Mouse (Mus musculus): ENCODE data around the gene Llph. TPM values are rescaled to one million over a fixed set of nuclear protein-coding genes. Genes with fewer than 3 reads are reported as not detected.

Gene Llph
- polyA plus RNA-seq (2014; fragmentation: Nextera tagmentation; extraction: Ambion mirVana), result 57.6 and 59.0 TPM in 2 replicates

GRCm38 (mm10) chr10:120226871-120227661 is at the start of gene Llph:
Llph (plus strand) TSS chr10:120227070.
- peak within 1 kb of the TSS; percentile 93 for H3K4me2 ChIP-seq (ENCODE audit: low read depth, low read length, severe bottlenecking)
- no peaks in the 10 kb centered on the region for H3K27me3 ChIP-seq (ENCODE audit: control insufficient read depth, insufficient read depth, low read length)
- peaks cover 7% of the 10 kb centered on the region; the same call in 1 of the 2 replicates for H3K36me3 ChIP-seq (ENCODE audit: control insufficient read depth, insufficient read depth, low read length)
- no peaks in the 10 kb centered on the region for H3K9me3 ChIP-seq (ENCODE audit: control insufficient read depth, low read length)
- H3K27ac ChIP-seq (ENCODE audit: low read depth, low read length), result no peak within 1 kb of the TSS
- ATAC-seq (replicated peaks; ENCODE audit: low FRiP score), result peak; percentile 95
- peak; percentile 91 for DNase-seq (ENCODE audit: low spot score)
- H3K4me3 ChIP-seq (ENCODE audit: low read depth, low read length), result peak within 1 kb of the TSS; percentile 99
- WGBS, result under 1% methylated on average over 57 of the region's 57 CpGs
- no peaks in the 10 kb centered on the region; the same call in 1 of the 2 replicates for H3K4me1 ChIP-seq (replicated peaks; ENCODE audit: control insufficient read depth, insufficient read depth, low read length)
- peak within 1 kb of the TSS; percentile 84 for H3K9ac ChIP-seq (ENCODE audit: low read length)

GRCm38 (mm10) chr10:120182887-120183286 is 44.0 kb upstream of the Llph start:
- WGBS, result 93% methylated on average over 1 of the region's 1 CpGs

GRCm38 (mm10) chr10:120183342-120183741 is 43.5 kb upstream of the Llph start:
- Histone ChIP-seq H3K9ac (ENCODE audit: low read length) (no peak overlapping the region), H3K27me3 (ENCODE audit: control insufficient read depth, insufficient read depth, low read length) (no peaks in the 10 kb centered on the region), H3K4me3 (ENCODE audit: low read depth, low read length) (no peak overlapping the region), H3K36me3 (ENCODE audit: control insufficient read depth, insufficient read depth, low read length) (no peaks in the 10 kb centered on the region), H3K4me1 (replicated peaks; ENCODE audit: control insufficient read depth, insufficient read depth, low read length) (no peaks in the 10 kb centered on the region), H3K4me2 (ENCODE audit: low read depth, low read length, severe bottlenecking) (no peak overlapping the region), H3K9me3 (ENCODE audit: control insufficient read depth, low read length) (no peaks in the 10 kb centered on the region), H3K27ac (ENCODE audit: low read depth, low read length) (no peak overlapping the region)
- DNase-seq (ENCODE audit: low spot score), result no peak
- no peak for ATAC-seq (replicated peaks; ENCODE audit: low FRiP score)
- 91% methylated on average over 2 of the region's 2 CpGs for WGBS

More at GRCm38 (mm10) chr10:120182887-120183286, 44.0 kb upstream of the Llph start:
- H3K36me3 ChIP-seq (ENCODE audit: control insufficient read depth, insufficient read depth, low read length), result no peaks in the 10 kb centered on the region
- H3K9me3 ChIP-seq (ENCODE audit: control insufficient read depth, low read length), result no peaks in the 10 kb centered on the region
- no peak for ATAC-seq (replicated peaks; ENCODE audit: low FRiP score)
- DNase-seq (ENCODE audit: low spot score), result no peak
- no peak overlapping the region for H3K4me2 ChIP-seq (ENCODE audit: low read depth, low read length, severe bottlenecking)
- no peaks in the 10 kb centered on the region for H3K4me1 ChIP-seq (replicated peaks; ENCODE audit: control insufficient read depth, insufficient read depth, low read length)
- no peaks in the 10 kb centered on the region for H3K27me3 ChIP-seq (ENCODE audit: control insufficient read depth, insufficient read depth, low read length)
- no peak overlapping the region for H3K4me3 ChIP-seq (ENCODE audit: low read depth, low read length)
- H3K9ac ChIP-seq (ENCODE audit: low read length), result no peak overlapping the region
- no peak overlapping the region for H3K27ac ChIP-seq (ENCODE audit: low read depth, low read length)

- Histone ChIP-seq H3K4me1 (replicated peaks; ENCODE audit: control insufficient read depth, insufficient read depth, low read length) (no peaks in the 10 kb centered on the region), H3K36me3 (ENCODE audit: control insufficient read depth, insufficient read depth, low read length) (no peaks in the 10 kb centered on the region), H3K4me2 (ENCODE audit: low read depth, low read length, severe bottlenecking) (no peak overlapping the region), H3K27me3 (ENCODE audit: control insufficient read depth, insufficient read depth, low read length) (no peaks in the 10 kb centered on the region), H3K9me3 (ENCODE audit: control insufficient read depth, low read length) (no peaks in the 10 kb centered on the region), H3K27ac (ENCODE audit: low read depth, low read length) (no peak overlapping the region), H3K4me3 (ENCODE audit: low read depth, low read length) (no peak overlapping the region), H3K9ac (ENCODE audit: low read length) (no peak overlapping the region)
- WGBS, result 71% methylated on average over 2 of the region's 2 CpGs
- ATAC-seq (replicated peaks; ENCODE audit: low FRiP score), result no peak
- DNase-seq (ENCODE audit: low spot score), result no peak
Measured at GRCm38 (mm10) chr10:120188513-120188912, 38.4 kb upstream of the Llph start.

GRCm38 (mm10) chr10:120189276-120189675 is 37.6 kb upstream of the Llph start:
- DNase-seq (ENCODE audit: low spot score), result no peak
- H3K27me3 ChIP-seq (ENCODE audit: control insufficient read depth, insufficient read depth, low read length), result no peaks in the 10 kb centered on the region
- 74% methylated on average over 11 of the region's 11 CpGs for WGBS
- no peak overlapping the region for H3K4me2 ChIP-seq (ENCODE audit: low read depth, low read length, severe bottlenecking)
- no peaks in the 10 kb centered on the region for H3K4me1 ChIP-seq (replicated peaks; ENCODE audit: control insufficient read depth, insufficient read depth, low read length)
- H3K9me3 ChIP-seq (ENCODE audit: control insufficient read depth, low read length), result no peaks in the 10 kb centered on the region
- H3K27ac ChIP-seq (ENCODE audit: low read depth, low read length), result no peak overlapping the region
- H3K9ac ChIP-seq (ENCODE audit: low read length), result no peak overlapping the region
- H3K36me3 ChIP-seq (ENCODE audit: control insufficient read depth, insufficient read depth, low read length), result no peaks in the 10 kb centered on the region
- ATAC-seq (replicated peaks; ENCODE audit: low FRiP score), result no peak
- H3K4me3 ChIP-seq (ENCODE audit: low read depth, low read length), result no peak overlapping the region

GRCm38 (mm10) chr10:120189782-120190181 is 37.1 kb upstream of the Llph start:
- WGBS, result 37% methylated on average over 6 of the region's 6 CpGs
- Histone ChIP-seq H3K36me3 (ENCODE audit: control insufficient read depth, insufficient read depth, low read length) (no peaks in the 10 kb centered on the region), H3K9me3 (ENCODE audit: control insufficient read depth, low read length) (no peaks in the 10 kb centered on the region), H3K27ac (ENCODE audit: low read depth, low read length) (no peak overlapping the region), H3K9ac (ENCODE audit: low read length) (no peak overlapping the region), H3K4me2 (ENCODE audit: low read depth, low read length, severe bottlenecking) (no peak overlapping the region), H3K4me3 (ENCODE audit: low read depth, low read length) (no peak overlapping the region), H3K4me1 (replicated peaks; ENCODE audit: control insufficient read depth, insufficient read depth, low read length) (no peaks in the 10 kb centered on the region), H3K27me3 (ENCODE audit: control insufficient read depth, insufficient read depth, low read length) (no peaks in the 10 kb centered on the region)
- no peak for DNase-seq (ENCODE audit: low spot score)
- ATAC-seq (replicated peaks; ENCODE audit: low FRiP score), result no peak

GRCm38 (mm10) chr10:120191165-120191564 is 35.7 kb upstream of the Llph start:
- H3K9ac ChIP-seq (ENCODE audit: low read length), result no peak overlapping the region
- no peaks in the 10 kb centered on the region for H3K27me3 ChIP-seq (ENCODE audit: control insufficient read depth, insufficient read depth, low read length)
- H3K36me3 ChIP-seq (ENCODE audit: control insufficient read depth, insufficient read depth, low read length), result no peaks in the 10 kb centered on the region
- WGBS, result 93% methylated on average over 6 of the region's 6 CpGs
- no peaks in the 10 kb centered on the region for H3K4me1 ChIP-seq (replicated peaks; ENCODE audit: control insufficient read depth, insufficient read depth, low read length)
- no peak for ATAC-seq (replicated peaks; ENCODE audit: low FRiP score)
- H3K27ac ChIP-seq (ENCODE audit: low read depth, low read length), result no peak overlapping the region
- no peaks in the 10 kb centered on the region for H3K9me3 ChIP-seq (ENCODE audit: control insufficient read depth, low read length)
- no peak for DNase-seq (ENCODE audit: low spot score)
- no peak overlapping the region for H3K4me3 ChIP-seq (ENCODE audit: low read depth, low read length)
- no peak overlapping the region for H3K4me2 ChIP-seq (ENCODE audit: low read depth, low read length, severe bottlenecking)

GRCm38 (mm10) chr10:120192278-120192677 is 34.6 kb upstream of the Llph start:
- H3K27ac ChIP-seq (ENCODE audit: low read depth, low read length), result no peak overlapping the region
- no peaks in the 10 kb centered on the region for H3K4me1 ChIP-seq (replicated peaks; ENCODE audit: control insufficient read depth, insufficient read depth, low read length)
- H3K27me3 ChIP-seq (ENCODE audit: control insufficient read depth, insufficient read depth, low read length), result no peaks in the 10 kb centered on the region
- H3K4me2 ChIP-seq (ENCODE audit: low read depth, low read length, severe bottlenecking), result no peak overlapping the region
- H3K36me3 ChIP-seq (ENCODE audit: control insufficient read depth, insufficient read depth, low read length), result no peaks in the 10 kb centered on the region
- no peak overlapping the region for H3K4me3 ChIP-seq (ENCODE audit: low read depth, low read length)
- H3K9me3 ChIP-seq (ENCODE audit: control insufficient read depth, low read length), result no peaks in the 10 kb centered on the region
- ATAC-seq (replicated peaks; ENCODE audit: low FRiP score), result no peak
- DNase-seq (ENCODE audit: low spot score), result no peak
- WGBS, result 88% methylated on average over 4 of the region's 4 CpGs
- no peak overlapping the region for H3K9ac ChIP-seq (ENCODE audit: low read length)

- Histone ChIP-seq H3K9me3 (ENCODE audit: control insufficient read depth, low read length) (no peaks in the 10 kb centered on the region), H3K27me3 (ENCODE audit: control insufficient read depth, insufficient read depth, low read length) (no peaks in the 10 kb centered on the region), H3K4me2 (ENCODE audit: low read depth, low read length, severe bottlenecking) (no peak overlapping the region), H3K4me1 (replicated peaks; ENCODE audit: control insufficient read depth, insufficient read depth, low read length) (no peaks in the 10 kb centered on the region), H3K36me3 (ENCODE audit: control insufficient read depth, insufficient read depth, low read length) (no peaks in the 10 kb centered on the region), H3K27ac (ENCODE audit: low read depth, low read length) (no peak overlapping the region), H3K9ac (ENCODE audit: low read length) (no peak overlapping the region), H3K4me3 (ENCODE audit: low read depth, low read length) (no peak overlapping the region)
- WGBS, result 92% methylated on average over 8 of the region's 8 CpGs
- DNase-seq (ENCODE audit: low spot score) (no peak), ATAC-seq (replicated peaks; ENCODE audit: low FRiP score) (no peak)
Measured at GRCm38 (mm10) chr10:120193255-120193654, 33.6 kb upstream of the Llph start.
